Mouse (Mus musculus): ENCODE results near the gene Dusp1. TPM values are rescaled to one million over a fixed set of nuclear protein-coding genes. Genes with fewer than 3 reads are reported as not detected.

Dusp1 gene
- polyA plus RNA-seq, 1 experiment from 2014 or later: 28.3 TPM

- Histone ChIP-seq H3K9ac (replicated peaks; ENCODE audit: low read length) (no peak overlapping the region), H3K9me3 (ENCODE audit: low read length) (no peaks in the 10 kb centered on the region), H3K4me2 (replicated peaks; ENCODE audit: low read depth, low read length) (no peak overlapping the region), H3K4me1 (ENCODE audit: insufficient read depth, low read length) (no peaks in the 10 kb centered on the region), H3K36me3 (ENCODE audit: insufficient read depth, low read length) (no peaks in the 10 kb centered on the region), H3K27ac (ENCODE audit: low read length) (no peak overlapping the region), H3K27me3 (ENCODE audit: insufficient read depth, low read length) (no peaks in the 10 kb centered on the region), H3K4me3 (ENCODE audit: low read length) (no peak overlapping the region)
- 69% methylated on average over 4 of the region's 4 CpGs for WGBS
- ATAC-seq (ENCODE audit: low FRiP score, low TSS enrichment): peak; percentile 19; the same call in 1 of the 2 replicates
These were observed 39.2 kb downstream of the Dusp1 start for GRCm38 (mm10) chr17:26522711-26523110.

GRCm38 (mm10) chr17:26518306-26518705, 43.6 kb downstream of the Dusp1 start:
- Histone ChIP-seq H3K9ac (replicated peaks; ENCODE audit: low read length) (no peak overlapping the region), H3K4me2 (replicated peaks; ENCODE audit: low read depth, low read length) (no peak overlapping the region), H3K27ac (ENCODE audit: low read length) (no peak overlapping the region), H3K36me3 (ENCODE audit: insufficient read depth, low read length) (no peaks in the 10 kb centered on the region), H3K9me3 (ENCODE audit: low read length) (no peaks in the 10 kb centered on the region), H3K4me1 (ENCODE audit: insufficient read depth, low read length) (no peaks in the 10 kb centered on the region; the same call in 1 of the 2 replicates), H3K27me3 (ENCODE audit: insufficient read depth, low read length) (no peaks in the 10 kb centered on the region), H3K4me3 (ENCODE audit: low read length) (no peak overlapping the region)
- WGBS: 84% methylated on average over 3 of the region's 3 CpGs
- ATAC-seq (ENCODE audit: low FRiP score, low TSS enrichment): no peak

GRCm38 (mm10) chr17:26515675-26516074, 46.3 kb downstream of the Dusp1 start:
- Histone ChIP-seq H3K27me3 (ENCODE audit: insufficient read depth, low read length) (no peaks in the 10 kb centered on the region), H3K27ac (ENCODE audit: low read length) (no peak overlapping the region), H3K36me3 (ENCODE audit: insufficient read depth, low read length) (no peaks in the 10 kb centered on the region), H3K4me1 (ENCODE audit: insufficient read depth, low read length) (no peaks in the 10 kb centered on the region; the same call in 1 of the 2 replicates), H3K9me3 (ENCODE audit: low read length) (no peaks in the 10 kb centered on the region), H3K4me2 (replicated peaks; ENCODE audit: low read depth, low read length) (no peak overlapping the region), H3K4me3 (ENCODE audit: low read length) (no peak overlapping the region), H3K9ac (replicated peaks; ENCODE audit: low read length) (no peak overlapping the region)
- WGBS: 80% methylated on average over 4 of the region's 4 CpGs
- ATAC-seq (ENCODE audit: low FRiP score, low TSS enrichment): no peak

- no peaks in the 10 kb centered on the region for H3K36me3 ChIP-seq (ENCODE audit: insufficient read depth, low read length)
- H3K4me1 ChIP-seq (ENCODE audit: insufficient read depth, low read length): peaks cover 3% of the 10 kb centered on the region; the same call in 1 of the 2 replicates
- no peaks in the 10 kb centered on the region for H3K9me3 ChIP-seq (ENCODE audit: low read length)
- no peaks in the 10 kb centered on the region for H3K27me3 ChIP-seq (ENCODE audit: insufficient read depth, low read length)
- H3K27ac ChIP-seq (ENCODE audit: low read length): no peak overlapping the region
- WGBS: 84% methylated on average over 3 of the region's 3 CpGs
- H3K4me2 ChIP-seq (replicated peaks; ENCODE audit: low read depth, low read length): no peak overlapping the region
- H3K9ac ChIP-seq (replicated peaks; ENCODE audit: low read length): no peak overlapping the region
- no peak overlapping the region for H3K4me3 ChIP-seq (ENCODE audit: low read length)
- no peak for ATAC-seq (ENCODE audit: low FRiP score, low TSS enrichment)
These were observed 47.3 kb downstream of the Dusp1 start for GRCm38 (mm10) chr17:26514581-26515030.

DNA sequence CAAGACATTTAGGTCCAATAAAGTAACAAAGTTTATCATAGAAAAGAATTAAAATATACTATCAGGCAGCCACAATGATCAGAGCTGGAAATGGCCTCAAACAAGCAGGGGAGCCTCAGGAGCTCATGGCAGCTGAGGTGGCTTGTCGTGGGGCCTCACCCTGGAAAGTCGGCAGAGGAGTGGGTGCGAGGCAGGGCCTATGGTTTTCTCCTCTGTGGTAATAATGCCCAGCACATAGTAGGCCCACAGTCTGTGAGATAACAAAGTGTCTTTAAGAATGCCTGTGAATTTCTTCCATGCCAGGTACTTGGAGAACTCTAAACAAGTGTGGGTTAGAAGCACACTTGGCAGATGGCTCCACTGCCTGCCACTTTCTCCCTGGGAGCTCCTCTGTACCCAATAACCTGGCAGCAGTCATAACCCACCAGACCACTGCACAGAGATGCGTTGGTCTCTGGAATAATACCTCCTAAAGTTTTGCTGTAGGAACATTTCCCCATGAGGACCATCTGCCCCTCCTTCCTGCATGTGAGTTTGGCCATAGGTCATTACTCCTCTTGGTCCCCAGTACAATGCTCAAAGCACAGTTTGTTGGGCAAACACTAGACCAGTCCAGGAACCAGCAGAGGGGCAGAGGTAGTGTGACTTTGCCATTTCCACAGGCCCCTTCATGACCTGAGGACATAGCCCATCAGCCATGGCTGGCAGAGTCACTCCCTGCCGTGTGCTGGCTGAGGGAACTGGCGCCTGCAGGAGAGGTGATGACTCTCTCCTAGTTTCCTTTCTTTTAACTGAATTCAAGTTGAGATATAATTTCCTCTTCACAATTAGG, 48.3 kb downstream of the Dusp1 start:
- H3K4me2 ChIP-seq (replicated peaks; ENCODE audit: low read depth, low read length): no peak overlapping the region
- WGBS: 75% methylated on average over 6 of the region's 6 CpGs
- peaks cover 6% of the 10 kb centered on the region for H3K4me1 ChIP-seq (ENCODE audit: insufficient read depth, low read length)
- no peaks in the 10 kb centered on the region for H3K36me3 ChIP-seq (ENCODE audit: insufficient read depth, low read length)
- ATAC-seq (ENCODE audit: low FRiP score, low TSS enrichment): no peak
- H3K27ac ChIP-seq (ENCODE audit: low read length): no peak overlapping the region
- H3K9ac ChIP-seq (replicated peaks; ENCODE audit: low read length): no peak overlapping the region
- no peaks in the 10 kb centered on the region for H3K9me3 ChIP-seq (ENCODE audit: low read length)
- no peak overlapping the region for H3K4me3 ChIP-seq (ENCODE audit: low read length)
- H3K27me3 ChIP-seq (ENCODE audit: insufficient read depth, low read length): no peaks in the 10 kb centered on the region

DNA sequence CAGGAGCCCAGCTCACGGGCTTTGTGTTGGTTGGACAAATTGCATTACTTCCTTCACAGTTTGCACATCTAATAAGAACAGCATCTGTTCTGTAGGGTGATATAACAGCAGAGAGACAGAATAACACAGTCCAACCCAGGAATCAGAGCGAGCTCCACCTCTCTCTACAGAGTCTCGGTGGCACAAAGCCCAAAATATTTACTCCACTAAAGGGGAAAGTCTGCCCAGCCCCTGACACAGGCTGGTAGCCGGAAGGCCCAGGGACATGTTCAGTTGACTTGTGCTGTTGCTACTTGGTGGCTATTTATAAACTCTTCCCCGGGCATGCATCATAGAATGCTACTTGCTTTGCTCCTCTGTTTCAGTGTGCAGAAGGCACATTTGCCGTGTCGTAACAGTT, 49.0 kb downstream of the Dusp1 start:
- 71% methylated on average over 7 of the region's 7 CpGs for WGBS
- Histone ChIP-seq H3K27ac (ENCODE audit: low read length) (no peak overlapping the region), H3K9me3 (ENCODE audit: low read length) (no peaks in the 10 kb centered on the region)

GRCm38 (mm10) chr17:26511816-26512774, 49.8 kb downstream of the Dusp1 start:
- Histone ChIP-seq H3K4me1 (ENCODE audit: insufficient read depth, low read length) (peaks cover 9% of the 10 kb centered on the region), H3K36me3 (ENCODE audit: insufficient read depth, low read length) (no peaks in the 10 kb centered on the region), H3K9me3 (ENCODE audit: low read length) (no peaks in the 10 kb centered on the region), H3K9ac (replicated peaks; ENCODE audit: low read length) (no peak overlapping the region), H3K27ac (ENCODE audit: low read length) (no peak overlapping the region), H3K4me2 (replicated peaks; ENCODE audit: low read depth, low read length) (no peak overlapping the region), H3K4me3 (ENCODE audit: low read length) (no peak overlapping the region), H3K27me3 (ENCODE audit: insufficient read depth, low read length) (no peaks in the 10 kb centered on the region)
- ATAC-seq (ENCODE audit: low FRiP score, low TSS enrichment): no peak
- WGBS: 66% methylated on average over 7 of the region's 7 CpGs

More for the DNA sequence above, 49.0 kb downstream of the Dusp1 start:
- H3K4me1 ChIP-seq (ENCODE audit: insufficient read depth, low read length): peaks cover 6% of the 10 kb centered on the region
- H3K36me3 ChIP-seq (ENCODE audit: insufficient read depth, low read length): no peaks in the 10 kb centered on the region
- no peak overlapping the region for H3K4me3 ChIP-seq (ENCODE audit: low read length)
- H3K9ac ChIP-seq (replicated peaks; ENCODE audit: low read length): no peak overlapping the region
- H3K4me2 ChIP-seq (replicated peaks; ENCODE audit: low read depth, low read length): no peak overlapping the region
- no peaks in the 10 kb centered on the region for H3K27me3 ChIP-seq (ENCODE audit: insufficient read depth, low read length)
- ATAC-seq (ENCODE audit: low FRiP score, low TSS enrichment): no peak

GRCm38 (mm10) chr17:26511256-26511655, 50.7 kb downstream of the Dusp1 start:
- Histone ChIP-seq H3K4me3 (ENCODE audit: low read length) (no peak overlapping the region), H3K9me3 (ENCODE audit: low read length) (no peaks in the 10 kb centered on the region), H3K36me3 (ENCODE audit: insufficient read depth, low read length) (peaks cover 3% of the 10 kb centered on the region; the same call in 1 of the 2 replicates), H3K27me3 (ENCODE audit: insufficient read depth, low read length) (no peaks in the 10 kb centered on the region), H3K27ac (ENCODE audit: low read length) (no peak overlapping the region), H3K9ac (replicated peaks; ENCODE audit: low read length) (no peak overlapping the region), H3K4me1 (ENCODE audit: insufficient read depth, low read length) (peaks cover 18% of the 10 kb centered on the region), H3K4me2 (replicated peaks; ENCODE audit: low read depth, low read length) (no peak overlapping the region)
- ATAC-seq (ENCODE audit: low FRiP score, low TSS enrichment): no peak
- WGBS: 63% methylated on average over 4 of the region's 4 CpGs

DNA sequence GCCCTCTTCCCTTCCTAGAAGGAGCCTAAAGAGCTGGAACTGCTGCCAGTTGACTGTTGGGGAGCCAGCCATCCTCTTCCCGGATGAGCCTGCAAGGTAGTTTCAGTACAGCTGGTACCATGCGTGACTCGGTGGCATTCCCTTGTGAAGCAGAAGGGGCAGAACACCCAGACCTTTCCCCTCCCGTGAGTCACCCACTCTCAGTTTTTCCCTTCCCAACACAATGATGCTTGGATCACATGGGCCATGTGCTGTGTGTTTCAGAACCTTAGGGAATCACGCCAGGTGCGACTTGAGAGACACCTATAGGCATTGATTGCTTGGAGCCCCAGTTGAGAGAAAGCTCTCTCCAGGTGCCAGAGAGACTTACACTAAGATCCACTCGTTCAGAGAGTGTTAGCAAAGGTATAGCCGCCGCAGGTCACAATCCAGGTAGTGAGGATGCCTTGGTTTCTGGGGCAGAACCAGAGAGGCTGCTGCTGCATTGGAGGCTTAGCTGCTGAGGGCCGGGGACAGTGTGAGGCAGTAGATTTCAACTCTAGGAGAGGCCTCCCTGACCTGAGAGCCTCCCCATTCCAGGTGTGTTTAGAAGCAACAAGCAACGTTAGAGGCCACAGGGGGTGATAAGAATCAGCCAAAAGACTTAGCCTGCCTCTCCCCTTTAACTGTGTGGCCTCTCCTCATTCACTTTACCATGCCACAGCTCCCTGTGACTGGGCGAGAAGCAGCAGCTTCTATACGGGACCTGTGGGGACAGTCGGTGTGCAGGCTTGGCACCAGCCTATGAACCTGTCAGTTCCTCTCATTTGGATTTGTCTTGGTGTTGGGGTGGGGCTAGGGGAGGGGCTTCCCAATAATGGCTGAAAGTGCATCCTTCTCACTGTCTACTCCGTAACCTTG, 51.5 kb downstream of the Dusp1 start:
- Histone ChIP-seq H3K4me1 (ENCODE audit: insufficient read depth, low read length) (peaks cover 26% of the 10 kb centered on the region), H3K9me3 (ENCODE audit: low read length) (no peaks in the 10 kb centered on the region), H3K27ac (ENCODE audit: low read length) (no peak overlapping the region), H3K36me3 (ENCODE audit: insufficient read depth, low read length) (peaks cover 5% of the 10 kb centered on the region; the same call in 1 of the 2 replicates), H3K27me3 (ENCODE audit: insufficient read depth, low read length) (no peaks in the 10 kb centered on the region), H3K9ac (replicated peaks; ENCODE audit: low read length) (no peak overlapping the region), H3K4me2 (replicated peaks; ENCODE audit: low read depth, low read length) (no peak overlapping the region), H3K4me3 (ENCODE audit: low read length) (no peak overlapping the region)
- no peak for ATAC-seq (ENCODE audit: low FRiP score, low TSS enrichment)
- 82% methylated on average over 15 of the region's 15 CpGs for WGBS
